Mouse (Mus musculus): ENCODE data around the gene Hist1h4i. TPM values are rescaled to one million over a fixed set of nuclear protein-coding genes. Genes with fewer than 3 reads are reported as not detected.

Gene Hist1h4i
- total RNA-seq, 2 experiments from 2014 or later: 64.2 to 71.7 TPM

DNA sequence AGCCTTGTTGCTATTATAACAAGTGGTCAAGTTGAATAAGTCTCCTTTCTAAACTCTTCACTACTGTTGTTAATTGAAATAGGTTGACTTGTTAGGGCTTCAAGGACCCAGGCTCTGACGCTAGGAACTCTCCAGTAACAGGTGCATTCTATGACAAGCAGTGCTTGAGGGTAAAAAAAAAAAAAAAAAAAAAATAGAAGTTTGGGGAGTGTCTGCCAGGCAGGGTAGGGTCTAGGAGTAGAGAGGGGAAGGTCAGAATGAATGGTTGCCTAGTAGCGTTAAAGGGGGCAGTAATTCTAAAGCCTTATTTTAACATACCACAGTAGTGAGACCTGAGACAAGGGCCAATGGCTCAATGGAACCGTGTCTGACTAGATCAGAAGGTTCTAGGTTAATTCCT lies 42.8 kb downstream of the Hist1h4i start:
- DNase-seq (ENCODE audit: low spot score in 2 of 2): no peak
- no peak overlapping the region for H3K27ac ChIP-seq
- TF ChIP-seq CTCF (conservative IDR thresholded peaks at IDR 0.05): no peak
- no peak overlapping the region for H3K4me3 ChIP-seq

GRCm38 (mm10) chr13:21997821-21998220 lies 43.3 kb downstream of the Hist1h4i start:
- no peak for DNase-seq (ENCODE audit: low spot score in 2 of 2)
- Histone ChIP-seq H3K4me3 (no peak overlapping the region), H3K27ac (no peak overlapping the region)
- no peak for TF ChIP-seq CTCF (conservative IDR thresholded peaks at IDR 0.05)

DNA sequence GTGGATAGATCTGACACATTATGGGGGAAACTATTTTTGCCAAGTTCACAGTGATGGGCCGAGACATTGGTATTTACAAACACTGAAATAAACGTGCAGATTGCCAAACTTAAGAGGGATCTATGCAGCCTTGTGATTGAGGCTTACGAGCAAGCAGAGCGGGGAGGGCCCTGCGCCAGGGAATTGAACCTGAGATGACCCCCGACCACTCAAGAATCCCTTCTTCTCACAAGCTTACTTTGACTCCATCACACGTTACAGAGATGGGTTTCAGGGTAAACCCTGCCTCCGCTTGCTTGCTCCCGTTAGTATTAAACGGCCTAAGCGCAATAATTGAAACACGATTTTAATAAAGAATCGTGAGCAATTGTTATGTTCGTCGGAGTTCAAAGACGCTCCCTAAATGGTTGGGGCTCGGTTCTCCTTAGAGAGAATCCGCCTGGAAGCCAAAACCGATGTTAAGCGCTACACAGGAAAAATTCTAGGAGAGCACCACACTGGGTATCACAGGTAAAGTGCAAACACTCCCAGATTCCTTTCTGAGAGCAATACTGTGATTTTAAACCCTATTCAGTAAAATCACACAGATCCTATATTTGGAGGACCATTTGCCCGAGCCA lies 43.9 kb downstream of the Hist1h4i start:
- no peak for TF ChIP-seq CTCF (conservative IDR thresholded peaks at IDR 0.05)
- peak overlapping the region; percentile 39; the same call in 1 of the 2 replicates for H3K4me3 ChIP-seq
- DNase-seq (ENCODE audit: low spot score in 2 of 2): no peak

GRCm38 (mm10) chr13:21996840-21997185 lies 44.3 kb downstream of the Hist1h4i start:
- Histone ChIP-seq H3K27ac (no peak overlapping the region), H3K4me3 (peak overlapping the region; percentile 39)
- TF ChIP-seq CTCF (conservative IDR thresholded peaks at IDR 0.05): no peak
- no peak for DNase-seq (ENCODE audit: low spot score in 2 of 2)

More for the DNA sequence above, 43.9 kb downstream of the Hist1h4i start:
- H3K27ac ChIP-seq: no peak overlapping the region

DNA sequence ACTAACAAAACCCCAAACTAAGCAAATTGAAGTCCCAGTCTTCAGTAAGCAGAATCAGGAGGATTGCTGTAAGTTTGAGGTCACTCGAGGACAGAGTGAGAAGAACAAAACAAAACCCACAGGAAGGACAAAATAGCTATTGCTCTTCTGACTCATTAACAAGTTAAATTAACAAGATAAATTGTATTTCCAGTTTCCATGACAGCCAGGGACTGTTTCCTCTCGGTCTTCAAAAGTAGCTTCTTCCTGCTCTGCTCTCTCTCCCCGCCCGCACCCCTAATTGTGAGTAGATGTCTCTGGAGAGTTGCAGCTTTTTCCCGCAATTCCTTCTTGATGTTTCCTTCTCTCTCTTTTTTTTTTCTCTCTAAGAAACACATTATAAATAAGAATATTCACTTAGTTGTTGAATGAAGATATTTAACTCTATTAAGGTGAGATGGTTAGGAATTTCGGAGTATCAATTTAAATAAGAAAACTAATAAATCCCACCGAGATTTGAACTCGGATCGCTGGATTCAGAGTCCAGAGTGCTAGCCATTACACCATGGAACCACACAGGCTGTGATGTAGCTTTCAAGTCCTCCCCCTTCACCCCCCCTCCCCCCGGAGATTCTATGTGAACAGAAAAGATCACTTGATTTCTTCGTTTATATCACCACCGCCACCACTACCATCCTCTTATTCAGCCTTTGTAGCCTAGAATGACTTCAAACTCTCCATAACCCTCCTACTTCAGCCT lies 44.9 kb downstream of the Hist1h4i start:
- H3K4me3 ChIP-seq: peak overlapping the region; percentile 39
- DNase-seq (ENCODE audit: low spot score in 2 of 2): no peak
- no peak for TF ChIP-seq CTCF (conservative IDR thresholded peaks at IDR 0.05)
- H3K27ac ChIP-seq: no peak overlapping the region

- TF ChIP-seq CTCF (conservative IDR thresholded peaks at IDR 0.05): peak; percentile 18; the same call in 1 of the 2 replicates
- peak overlapping the region; percentile 31 for H3K4me3 ChIP-seq
- no peak overlapping the region for H3K27ac ChIP-seq
- no peak for DNase-seq (ENCODE audit: low spot score in 2 of 2)
Measured at GRCm38 (mm10) chr13:21995331-21995914, 45.7 kb downstream of the Hist1h4i start.

DNA sequence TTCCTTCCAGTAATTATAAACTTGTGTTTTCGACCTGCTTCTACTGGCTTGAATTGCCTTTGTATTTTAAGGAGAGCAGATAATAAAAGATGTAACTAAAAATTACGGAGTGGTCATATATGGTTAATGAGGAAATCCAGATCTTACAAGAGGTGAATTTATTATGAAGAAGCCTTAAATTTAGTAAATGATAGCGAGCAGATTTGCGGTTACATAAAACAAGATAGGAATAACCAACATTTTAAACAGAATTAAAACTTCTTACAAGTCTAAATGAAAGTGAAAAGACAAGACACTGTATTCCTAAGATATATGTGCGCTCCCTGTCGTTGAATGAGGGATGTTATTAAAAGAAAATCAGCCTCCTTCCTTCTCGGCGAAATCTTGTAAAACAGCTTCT lies 46.3 kb downstream of the Hist1h4i start:
- H3K4me3 ChIP-seq: peak overlapping the region; percentile 31
- no peak overlapping the region for H3K27ac ChIP-seq
- no peak for TF ChIP-seq CTCF (conservative IDR thresholded peaks at IDR 0.05)
- DNase-seq (ENCODE audit: low spot score in 2 of 2): no peak

- DNase-seq (ENCODE audit: low spot score in 2 of 2): peak in 1 of 2 experiments; percentile 46
- TF ChIP-seq CTCF (conservative IDR thresholded peaks at IDR 0.05): no peak
- Histone ChIP-seq H3K4me3 (no peak overlapping the region), H3K27ac (no peak overlapping the region)
Measured at GRCm38 (mm10) chr13:21993957-21994738, 47.0 kb downstream of the Hist1h4i start.

- no peak for TF ChIP-seq CTCF (conservative IDR thresholded peaks at IDR 0.05)
- H3K4me3 ChIP-seq: no peak overlapping the region
- no peak overlapping the region for H3K27ac ChIP-seq
- no peak for DNase-seq (ENCODE audit: low spot score in 2 of 2)
Measured at GRCm38 (mm10) chr13:21992550-21992949, 48.6 kb downstream of the Hist1h4i start.

Small RNA genes within 50 kb of the gene (microRNA-seq; reads per million reads assigned to microRNA genes)
- 0 reads per million in 2 experiments for gene Gm26300
- 0 reads per million in 2 experiments for gene Gm44390
- gene Gm44486: 0 reads per million in 2 experiments

Other genes with a start within 250 kb of the Hist1h4i start
- 10 to 100 TPM; 39.6 to 42.1 TPM for gene Hist1h2bq, start 231.2 kb downstream of the Hist1h4i start, total RNA-seq (2021)
- gene Hist1h2ao, start 230.9 kb downstream of the Hist1h4i start, total RNA-seq (2021): 10 to 100 TPM; 30.7 to 36.0 TPM
- 100 to 1,000 TPM; 247 to 254 TPM for gene Hist1h4m, start 229.6 kb downstream of the Hist1h4i start, total RNA-seq (2021)
- gene Hist1h4n, start 209.2 kb downstream of the Hist1h4i start, total RNA-seq (2021): 10 to 100 TPM; 26.5 to 46.4 TPM
- 10 to 100 TPM; 11.3 to 15.9 TPM for gene Hist1h2ap, start 207.9 kb downstream of the Hist1h4i start, total RNA-seq (2021)
- gene Hist1h2br, start 207.6 kb downstream of the Hist1h4i start, total RNA-seq (2021): 10 to 100 TPM; 38.6 to 42.0 TPM
- 1 to 10 TPM; 3.5 to 4.6 TPM for gene Zfp184, start 96.3 kb downstream of the Hist1h4i start, total RNA-seq (2021)
- under 1 TPM in 1 of 2 experiments, not detected in 1; 0.18 TPM for gene Pom121l2, start 60.2 kb downstream of the Hist1h4i start, total RNA-seq (2021)
- under 1 TPM; 0.32 to 0.51 TPM for gene Prss16, start 31.6 kb downstream of the Hist1h4i start, total RNA-seq (2021)
- gene Hist1h2ah, start 5.8 kb downstream of the Hist1h4i start, total RNA-seq (2021): 10 to 100 TPM; 12.5 to 17.0 TPM
- 10 to 100 TPM; 23.5 to 24.4 TPM for gene Hist1h2bk, start 5.5 kb downstream of the Hist1h4i start, total RNA-seq (2021)
- gene Hist1h2ag, start 1.6 kb upstream of the Hist1h4i start, total RNA-seq (2021): 10 to 100 TPM; 16.5 to 20.6 TPM
- 10 to 100 TPM; 12.9 to 15.9 TPM for gene Hist1h2bj, start 1.9 kb upstream of the Hist1h4i start, total RNA-seq (2021)
- gene Vmn1r188, start 43.1 kb upstream of the Hist1h4i start, total RNA-seq (2021): not detected
- not detected for gene Vmn1r189, start 64.5 kb upstream of the Hist1h4i start, total RNA-seq (2021)
- gene Vmn1r191, start 142.6 kb upstream of the Hist1h4i start, total RNA-seq (2021): not detected
- not detected for gene Vmn1r192, start 149.8 kb upstream of the Hist1h4i start, total RNA-seq (2021)
- gene Vmn1r193, start 181.8 kb upstream of the Hist1h4i start, total RNA-seq (2021): not detected
- gene Vmn1r194, start 202.9 kb upstream of the Hist1h4i start, total RNA-seq (2021): not detected
- gene Vmn1r195, start 229.2 kb upstream of the Hist1h4i start, total RNA-seq (2021): not detected
- not detected for gene Vmn1r196, start 248.6 kb upstream of the Hist1h4i start, total RNA-seq (2021)

Data from layer of hippocampus, adult 2 months (tissue).